Mouse (Mus musculus) kidney, embryonic 16.5 days (tissue): ENCODE data around the gene Fxr1. TPM values are rescaled to one million over a fixed set of nuclear protein-coding genes. Genes with fewer than 3 reads are reported as not detected.
"Not testable (repeated sequence)": the region's sequence is repeated elsewhere in the genome, so short reads cannot be mapped to it uniquely, and the experiment has no call there.

Experiments used
- ATAC-seq: fragments of 200-750 bp; cut with Nextera tagmentation; 2 replicates; pipeline ENCODE4 v1.8.0; 2017; ENCODE audit warnings: moderate TSS enrichment; ENCODE audit not compliant: low FRiP score, low TSS enrichment
- H3K27ac ChIP-seq: fragments of 300-500 bp; sonication (generic); 2 replicates; pipeline ENCODE4 v1.5.1; 2014; ENCODE audit warnings: low read length
- H3K27me3 ChIP-seq: fragments of 300-500 bp; sonication (generic); 2 replicates; pipeline ENCODE4 v1.6.1; 2014; ENCODE audit warnings: low read length, control low read depth, mixed read lengths; ENCODE audit not compliant: insufficient read depth
- H3K36me3 ChIP-seq: fragments of 300-500 bp; sonication (generic); 2 replicates; pipeline ENCODE4 v1.6.1; 2014; ENCODE audit warnings: low read length, control low read depth, mixed read lengths; ENCODE audit not compliant: insufficient read depth
- H3K4me1 ChIP-seq: fragments of 300-500 bp; sonication (generic); 2 replicates; pipeline ENCODE4 v1.6.1; 2014; ENCODE audit warnings: low read length, control low read depth, mixed read lengths; ENCODE audit not compliant: insufficient read depth
- H3K4me2 ChIP-seq: fragments of 300-500 bp; sonication (generic); replicated peaks from 2 replicates; pipeline ENCODE4 v1.6.1; 2014; ENCODE audit warnings: low read depth, low read length
- H3K4me3 ChIP-seq: fragments of 300-500 bp; sonication (generic); 2 replicates; pipeline ENCODE4 v1.5.1; 2014; ENCODE audit warnings: mild to moderate bottlenecking, low read length
- H3K9ac ChIP-seq: fragments of 300-500 bp; sonication (generic); replicated peaks from 2 replicates; pipeline ENCODE4 v1.6.1; 2014; ENCODE audit warnings: low read length
- H3K9me3 ChIP-seq: fragments of 300-500 bp; sonication (generic); 2 replicates; pipeline ENCODE4 v1.6.1; 2016; ENCODE audit warnings: low read length, control low read depth
- WGBS: fragments of 180-500 bp; shearing (Covaris S2); extraction: QIAGEN DNeasy Blood & Tissue Kit; methylation state at CpG from one replicate; pipeline ENCODE4 v1.1.7; 2014; 5-methylcytosine and 5-hydroxymethylcytosine counted together
- polyA plus RNA-seq: library from polyadenylated mRNA; unstranded; fragments of >200 nt; fragmentation: Nextera tagmentation; extraction: Ambion mirVana; gene quantifications from 2 replicates; pipeline ENCODE4 v1.2.1, GENCODE M21; 2015

Fxr1 gene
- polyA plus RNA-seq: 55.9 and 57.6 TPM in 2 replicates

DNA sequence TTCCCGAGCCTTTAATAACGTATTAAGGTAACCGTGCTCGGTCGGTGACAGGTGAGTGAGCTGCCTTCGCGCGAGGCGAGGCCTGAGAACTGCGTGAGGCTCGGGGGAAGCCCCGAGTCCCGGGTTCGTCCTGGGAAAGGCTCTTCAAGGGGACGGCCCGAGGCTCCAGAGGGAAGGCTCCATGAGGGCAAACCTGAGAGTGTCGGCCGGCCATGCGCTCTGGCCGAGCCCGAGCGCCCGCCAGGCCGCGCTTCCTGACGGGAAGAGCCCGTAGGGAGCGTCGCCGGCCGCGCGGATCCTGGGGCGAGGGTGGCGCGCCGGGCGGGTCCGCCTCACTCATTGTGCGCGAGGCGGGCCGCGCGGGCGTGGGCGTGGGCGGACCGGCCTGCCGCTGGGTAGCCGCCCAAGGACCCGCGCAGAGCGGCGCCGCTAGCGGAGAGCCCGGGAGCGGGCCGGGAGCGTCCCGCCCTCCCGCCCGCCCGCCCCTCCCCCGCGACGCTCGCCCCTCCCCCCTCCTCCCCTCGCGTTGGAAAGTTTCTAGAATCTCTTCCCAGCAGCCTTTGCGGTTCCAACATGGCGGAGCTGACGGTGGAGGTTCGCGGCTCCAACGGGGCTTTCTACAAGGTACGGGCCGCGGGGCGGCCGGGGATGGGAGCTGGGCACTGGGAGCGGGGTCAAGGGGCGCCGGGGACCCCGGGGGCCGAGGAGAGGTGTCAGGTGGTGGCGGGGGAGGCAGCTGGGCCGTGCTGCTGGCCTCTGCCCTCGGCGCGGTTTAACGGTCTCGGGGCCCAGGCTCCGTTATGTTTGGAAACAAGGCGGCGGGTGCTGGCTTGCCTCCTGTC, at the start of gene Fxr1:
Gene Fxr1 (plus strand): TSS at position 404 of the 842 bp plus-strand sequence.
- under 1% methylated on average over 54 of the region's 97 CpGs for WGBS

DNA sequence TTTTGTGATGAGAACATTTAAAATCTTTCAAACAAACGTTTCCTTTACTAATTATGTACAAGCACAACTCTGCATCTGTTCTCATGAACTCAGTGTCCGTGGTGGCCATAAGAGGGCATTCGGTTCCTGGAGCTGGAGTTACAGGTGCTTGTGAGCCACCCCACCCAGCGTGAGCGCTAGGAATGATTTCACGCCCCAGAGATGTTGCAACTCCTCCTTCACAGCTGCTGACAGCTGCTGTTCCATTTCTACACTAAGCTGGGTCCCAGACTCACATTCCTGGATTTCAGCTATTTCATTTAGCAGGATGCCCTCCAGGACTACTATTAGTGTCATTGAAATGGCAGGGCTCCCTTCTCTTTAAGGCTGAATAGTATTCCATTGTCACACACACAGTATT, 40.3 kb upstream of the Fxr1 start:
- H3K36me3 ChIP-seq: no peaks in the 10 kb centered on the region
- no peak overlapping the region for H3K4me2 ChIP-seq
- H3K4me1 ChIP-seq: no peaks in the 10 kb centered on the region
- no peak overlapping the region for H3K9ac ChIP-seq
- no peak overlapping the region for H3K27ac ChIP-seq
- H3K4me3 ChIP-seq: no peak overlapping the region
- no peaks in the 10 kb centered on the region for H3K27me3 ChIP-seq
- no peak for ATAC-seq
- WGBS: 73% methylated on average over 6 of the region's 6 CpGs
- H3K9me3 ChIP-seq: no peaks in the 10 kb centered on the region

More for the DNA sequence above, at the start of gene Fxr1:
- peak within 1 kb of the TSS; percentile 88 for H3K27ac ChIP-seq
- peak within 1 kb of the TSS; percentile 89 for H3K9ac ChIP-seq
- H3K4me3 ChIP-seq: peak within 1 kb of the TSS; percentile 95
- H3K9me3 ChIP-seq: no peaks in the 10 kb centered on the region
- H3K4me2 ChIP-seq: peak within 1 kb of the TSS; percentile 80
- H3K4me1 ChIP-seq: peaks cover 6% of the 10 kb centered on the region
- H3K27me3 ChIP-seq: no peaks in the 10 kb centered on the region
- peak; percentile 98 for ATAC-seq
- no peaks in the 10 kb centered on the region for H3K36me3 ChIP-seq

DNA sequence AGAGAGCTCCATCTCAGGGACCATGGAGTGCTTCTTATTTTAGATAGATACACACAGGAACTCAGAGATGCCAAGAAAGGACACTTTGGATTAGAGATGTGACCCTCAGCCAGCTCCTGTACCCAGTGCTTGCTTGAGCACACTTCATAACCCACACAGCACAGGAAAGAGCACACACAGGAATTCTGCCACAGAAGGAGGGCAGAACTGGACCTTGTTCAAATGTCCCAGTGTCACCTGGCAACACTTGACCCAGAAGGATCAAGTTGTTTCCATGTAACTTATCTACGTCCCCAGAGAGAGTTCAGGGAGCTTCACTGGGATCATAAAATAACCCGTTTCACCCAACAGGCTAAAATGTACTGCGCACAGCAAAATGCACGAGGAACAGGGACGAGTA, 37.0 kb upstream of the Fxr1 start:
- Histone ChIP-seq H3K4me2 (no peak overlapping the region), H3K9ac (no peak overlapping the region), H3K9me3 (no peaks in the 10 kb centered on the region), H3K4me3 (no peak overlapping the region), H3K27ac (no peak overlapping the region), H3K4me1 (no peaks in the 10 kb centered on the region), H3K27me3 (no peaks in the 10 kb centered on the region), H3K36me3 (no peaks in the 10 kb centered on the region)
- 71% methylated on average over 5 of the region's 5 CpGs for WGBS
- ATAC-seq: no peak

DNA sequence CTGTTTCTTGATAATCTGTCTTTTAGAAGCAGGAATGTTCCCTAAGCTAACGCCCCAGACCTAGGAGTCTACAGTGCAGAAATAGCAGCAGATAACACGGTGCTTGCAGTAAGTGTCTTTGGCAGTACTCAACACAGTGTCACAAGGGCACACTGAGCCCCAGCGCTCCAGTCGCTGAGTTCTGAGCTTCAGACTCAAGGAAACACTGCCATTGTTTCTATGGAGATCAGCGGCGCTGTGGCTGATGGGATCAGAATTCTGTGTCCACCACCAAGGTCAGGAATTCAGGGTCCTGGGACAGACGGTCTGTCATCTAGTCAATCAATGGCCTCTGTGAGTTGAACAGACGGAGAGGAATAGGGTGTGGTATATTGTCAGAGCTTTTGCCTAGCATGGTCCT, 30.4 kb upstream of the Fxr1 start:
- no peak overlapping the region for H3K27ac ChIP-seq
- no peaks in the 10 kb centered on the region for H3K9me3 ChIP-seq
- no peak overlapping the region for H3K4me2 ChIP-seq
- no peak overlapping the region for H3K4me3 ChIP-seq
- no peak overlapping the region for H3K9ac ChIP-seq
- no peaks in the 10 kb centered on the region for H3K27me3 ChIP-seq
- no peaks in the 10 kb centered on the region for H3K36me3 ChIP-seq
- ATAC-seq: no peak
- WGBS: 80% methylated on average over 8 of the region's 8 CpGs
- H3K4me1 ChIP-seq: no peaks in the 10 kb centered on the region

DNA sequence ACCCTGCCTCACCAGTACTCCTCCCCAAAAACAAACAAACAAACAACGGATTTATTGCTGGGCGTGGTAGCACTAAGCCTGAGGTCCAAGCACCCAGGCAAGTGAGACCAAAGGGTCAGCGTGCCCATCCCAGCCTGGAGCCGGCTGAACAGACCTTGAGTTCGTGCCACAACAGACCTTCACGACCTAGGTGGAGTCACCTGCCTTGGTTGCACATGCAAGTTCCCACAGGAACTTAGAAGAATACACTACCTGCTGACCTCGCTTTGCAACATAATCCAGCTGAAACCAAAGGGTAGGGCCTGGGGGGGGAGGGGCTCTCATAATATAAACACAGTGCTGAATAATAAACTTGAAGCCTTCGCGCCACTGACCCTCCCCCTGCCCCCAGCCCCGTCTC, 29.3 kb upstream of the Fxr1 start:
- ATAC-seq: no peak
- 68% methylated on average over 10 of the region's 10 CpGs for WGBS

DNA sequence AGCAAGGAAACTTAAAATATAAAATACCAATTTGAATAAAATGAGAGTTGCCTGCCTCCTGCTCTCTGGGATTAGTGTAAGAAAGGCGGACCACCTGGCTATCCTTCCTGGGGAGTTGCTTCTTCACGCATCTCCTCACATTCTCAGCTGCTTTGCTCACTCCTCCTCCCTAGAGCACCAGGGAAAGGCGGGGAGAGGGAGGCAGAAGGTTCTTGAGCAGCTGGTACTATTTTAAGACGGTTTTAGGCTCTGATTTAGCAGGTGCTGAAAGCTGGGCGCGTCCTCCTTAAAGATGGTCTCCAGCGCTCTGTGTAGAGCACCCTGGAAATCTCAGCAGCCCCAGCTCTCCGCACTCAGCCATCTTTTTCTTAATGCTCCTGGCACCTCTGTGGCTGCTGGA, 28.8 kb upstream of the Fxr1 start:
- Histone ChIP-seq H3K4me1 (no peaks in the 10 kb centered on the region), H3K27ac (no peak overlapping the region), H3K4me3 (no peak overlapping the region), H3K9me3 (no peaks in the 10 kb centered on the region), H3K36me3 (no peaks in the 10 kb centered on the region), H3K4me2 (no peak overlapping the region), H3K9ac (no peak overlapping the region), H3K27me3 (no peaks in the 10 kb centered on the region)
- WGBS: 75% methylated on average over 8 of the region's 8 CpGs
- ATAC-seq: no peak

More for the DNA sequence above, 29.3 kb upstream of the Fxr1 start:
- no peaks in the 10 kb centered on the region for H3K27me3 ChIP-seq
- no peaks in the 10 kb centered on the region for H3K9me3 ChIP-seq
- H3K9ac ChIP-seq: no peak overlapping the region
- no peaks in the 10 kb centered on the region for H3K36me3 ChIP-seq
- no peak overlapping the region for H3K4me3 ChIP-seq
- H3K4me1 ChIP-seq: no peaks in the 10 kb centered on the region
- H3K27ac ChIP-seq: no peak overlapping the region
- no peak overlapping the region for H3K4me2 ChIP-seq

GRCm38 (mm10) chr3:33993421-33994126, 26.2 kb upstream of the Fxr1 start:
- 75% methylated on average over 14 of the region's 14 CpGs for WGBS
- H3K9ac ChIP-seq: no peak overlapping the region
- no peak overlapping the region for H3K27ac ChIP-seq
- no peak for ATAC-seq
- no peaks in the 10 kb centered on the region for H3K27me3 ChIP-seq
- H3K9me3 ChIP-seq: no peaks in the 10 kb centered on the region
- no peaks in the 10 kb centered on the region for H3K4me1 ChIP-seq
- H3K4me2 ChIP-seq: no peak overlapping the region
- no peaks in the 10 kb centered on the region for H3K36me3 ChIP-seq
- no peak overlapping the region for H3K4me3 ChIP-seq

DNA sequence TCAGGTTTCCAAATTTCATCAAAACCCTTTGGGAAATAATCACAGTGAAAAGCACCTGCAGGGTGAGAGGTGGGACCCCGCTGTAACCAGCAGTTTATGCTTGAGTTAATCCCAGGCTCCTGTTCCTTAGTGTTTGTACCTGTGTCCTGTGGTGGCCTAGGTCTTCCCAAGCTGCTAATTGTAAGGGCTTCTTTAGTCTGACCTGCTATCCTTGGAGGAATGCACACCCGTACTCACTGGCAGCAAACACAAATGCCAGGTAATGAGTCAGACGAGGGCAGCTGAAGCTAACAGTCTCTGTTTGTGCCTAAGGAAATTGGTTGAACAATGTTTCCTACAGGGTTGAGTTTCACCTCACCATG, 25.6 kb upstream of the Fxr1 start:
- no peaks in the 10 kb centered on the region for H3K36me3 ChIP-seq
- H3K9ac ChIP-seq: no peak overlapping the region
- no peaks in the 10 kb centered on the region for H3K9me3 ChIP-seq
- no peak overlapping the region for H3K27ac ChIP-seq
- no peaks in the 10 kb centered on the region for H3K4me1 ChIP-seq
- H3K27me3 ChIP-seq: no peaks in the 10 kb centered on the region
- H3K4me2 ChIP-seq: no peak overlapping the region
- ATAC-seq: no peak
- no peak overlapping the region for H3K4me3 ChIP-seq
- 60% methylated on average over 3 of the region's 3 CpGs for WGBS

DNA sequence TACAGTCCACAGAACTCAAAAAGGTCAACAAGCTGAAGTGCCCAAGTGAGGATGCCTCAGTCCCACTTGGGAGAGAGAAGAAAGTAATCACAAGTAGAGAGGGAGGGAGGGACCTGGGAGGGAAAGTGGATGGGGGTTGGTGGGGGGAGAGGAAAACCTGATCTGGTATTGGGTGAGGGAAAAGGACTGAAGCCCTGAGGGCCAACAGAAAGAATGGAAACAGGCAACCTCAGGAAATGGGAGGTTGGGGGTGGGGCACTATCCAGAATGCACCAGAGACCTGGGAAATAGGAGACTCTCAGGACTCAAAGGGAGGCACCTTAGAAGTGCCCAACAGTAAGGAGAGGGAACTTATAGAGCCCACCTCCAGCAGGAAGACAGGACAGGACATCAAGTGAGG, 18.1 kb upstream of the Fxr1 start:
- not testable (repeated sequence) for H3K27ac ChIP-seq, H3K4me2 ChIP-seq, H3K9ac ChIP-seq, H3K4me3 ChIP-seq, H3K36me3 ChIP-seq, ATAC-seq, H3K9me3 ChIP-seq, H3K4me1 ChIP-seq, H3K27me3 ChIP-seq

DNA sequence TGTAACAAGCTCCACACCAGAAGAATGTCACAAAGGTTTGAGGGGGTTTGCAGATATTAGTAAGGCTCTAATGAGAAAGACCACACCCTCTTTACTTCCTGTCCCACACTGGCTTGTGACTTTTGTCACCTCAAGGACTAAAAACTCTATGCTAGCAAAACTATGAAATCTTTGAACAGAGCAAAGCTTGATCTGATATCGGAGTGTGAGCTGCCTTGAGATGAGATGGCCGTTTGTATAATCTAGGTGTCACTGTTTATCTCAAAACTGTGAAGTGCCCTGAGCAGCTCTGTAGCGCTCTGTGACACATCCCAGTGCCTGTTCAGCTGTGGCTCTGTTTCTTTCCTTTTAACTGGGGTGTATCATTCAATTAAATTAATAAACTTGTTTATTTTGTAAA, 15.9 kb upstream of the Fxr1 start:
- no peaks in the 10 kb centered on the region for H3K4me1 ChIP-seq
- no peaks in the 10 kb centered on the region for H3K27me3 ChIP-seq
- WGBS: 84% methylated on average over 3 of the region's 3 CpGs
- no peak overlapping the region for H3K27ac ChIP-seq
- H3K4me3 ChIP-seq: no peak overlapping the region
- ATAC-seq: no peak
- no peaks in the 10 kb centered on the region for H3K9me3 ChIP-seq
- H3K9ac ChIP-seq: no peak overlapping the region
- H3K36me3 ChIP-seq: no peaks in the 10 kb centered on the region
- no peak overlapping the region for H3K4me2 ChIP-seq
